Mouse (Mus musculus): ENCODE results near the gene RPS10-NUDT3. TPM values are rescaled to one million over a fixed set of nuclear protein-coding genes. Genes with fewer than 3 reads are reported as not detected.

The RPS10-NUDT3 gene
- polyA plus RNA-seq, 1 experiment from 2014 or later, result not detected

DNA sequence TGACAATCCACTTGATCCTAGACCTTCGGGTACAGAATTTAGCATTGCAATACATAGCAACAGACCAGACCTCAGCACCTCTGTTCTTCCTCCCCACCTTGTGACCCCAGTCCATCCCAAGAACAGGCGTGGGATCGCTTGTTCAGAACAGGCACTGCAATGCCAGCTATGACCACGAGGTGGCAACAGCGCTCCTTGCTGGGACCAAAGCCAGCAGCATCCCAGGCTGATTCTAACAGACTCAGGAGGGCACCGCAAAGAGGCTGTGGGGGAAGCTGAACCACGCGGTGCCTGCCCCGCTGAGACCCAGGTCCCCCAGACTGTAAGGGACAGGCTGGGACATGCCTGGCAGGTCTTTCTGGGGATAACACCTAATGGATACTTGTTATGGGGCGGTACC lies 100.3 kb downstream of the RPS10-NUDT3 start:
- ATAC-seq (ENCODE audit: low FRiP score), result peak; percentile 69; the same call in 1 of the 2 replicates
- Histone ChIP-seq H3K4me3 (replicated peaks) (no peak overlapping the region), H3K4me1 (peaks cover 4% of the 10 kb centered on the region; the same call in 1 of the 2 replicates), H3K27ac (no peak overlapping the region), H3K9ac (no peak overlapping the region), H3K9me3 (no peaks in the 10 kb centered on the region), H3K27me3 (0 out of 2 replicates have a peak, but pooled peaks cover 3% of the 10 kb centered on the region), H3K4me2 (peak overlapping the region; percentile 32), H3K36me3 (replicated peaks) (no peaks in the 10 kb centered on the region)
- 4% methylated on average over 10 of the region's 10 CpGs for WGBS

DNA sequence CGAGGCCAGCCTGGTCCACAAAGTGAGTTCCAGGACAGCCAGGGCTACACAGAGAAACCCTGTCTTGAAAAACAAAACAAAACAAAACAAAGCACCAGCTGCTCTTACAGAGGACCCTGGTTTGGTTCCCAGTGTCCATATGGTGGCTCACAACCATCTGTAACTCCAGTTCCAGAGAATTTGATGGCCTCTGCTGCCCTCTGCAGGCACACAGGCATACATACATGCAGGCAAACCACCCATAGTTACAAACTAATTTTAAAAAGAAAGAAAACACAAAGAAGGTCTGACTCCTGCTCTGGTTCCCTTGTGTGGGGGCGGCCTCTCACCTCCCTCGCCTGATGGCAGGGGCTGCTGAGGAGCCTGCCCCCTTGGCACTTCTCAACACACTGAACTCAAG lies 101.7 kb downstream of the RPS10-NUDT3 start:
- Histone ChIP-seq H3K4me3 (replicated peaks) (no peak overlapping the region), H3K9me3 (no peaks in the 10 kb centered on the region), H3K36me3 (replicated peaks) (no peaks in the 10 kb centered on the region), H3K4me1 (peaks cover 4% of the 10 kb centered on the region; the same call in 1 of the 2 replicates), H3K9ac (no peak overlapping the region), H3K27ac (no peak overlapping the region), H3K27me3 (0 out of 2 replicates have a peak, but pooled peaks cover 3% of the 10 kb centered on the region), H3K4me2 (no peak overlapping the region)
- no peak for ATAC-seq (ENCODE audit: low FRiP score)
- WGBS, result 85% methylated on average over 3 of the region's 3 CpGs

DNA sequence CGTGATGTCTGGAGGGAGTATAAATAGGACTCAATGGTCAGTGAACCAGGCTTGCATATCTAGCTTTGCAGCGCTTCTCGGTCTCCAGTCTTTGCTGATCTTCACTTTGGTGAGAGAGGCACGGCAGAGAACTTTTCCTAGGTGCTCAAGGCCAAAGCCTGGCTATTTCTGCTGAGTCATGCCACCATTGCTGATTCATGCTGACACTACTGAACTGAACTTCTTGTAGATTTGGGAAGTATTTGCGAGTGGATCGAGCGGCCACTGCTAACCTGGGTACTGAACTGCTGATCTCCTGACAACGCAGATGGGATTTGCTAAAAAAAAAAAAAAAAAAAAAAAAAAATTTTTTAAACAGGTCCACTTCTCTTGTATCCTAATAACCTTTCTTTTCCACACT lies 102.9 kb downstream of the RPS10-NUDT3 start:
- H3K27ac ChIP-seq, result no peak overlapping the region
- ATAC-seq (ENCODE audit: low FRiP score), result no peak
- peaks cover 4% of the 10 kb centered on the region; the same call in 1 of the 2 replicates for H3K4me1 ChIP-seq
- H3K27me3 ChIP-seq, result no peaks in the 10 kb centered on the region
- H3K36me3 ChIP-seq (replicated peaks), result no peaks in the 10 kb centered on the region
- H3K4me2 ChIP-seq, result no peak overlapping the region
- WGBS, result 91% methylated on average over 8 of the region's 8 CpGs
- H3K4me3 ChIP-seq (replicated peaks), result no peak overlapping the region
- H3K9ac ChIP-seq, result no peak overlapping the region
- no peaks in the 10 kb centered on the region for H3K9me3 ChIP-seq

Other genes with a start within 250 kb of the RPS10-NUDT3 start
- gene Grm4, start 113.8 kb downstream of the RPS10-NUDT3 start, polyA plus RNA-seq (2016; fragmentation: Nextera tagmentation; extraction: Ambion mirVana), result 2.4 TPM in 2 replicates
- 214 and 228 TPM in 2 replicates for gene Hmga1, start 78.7 kb downstream of the RPS10-NUDT3 start, polyA plus RNA-seq (2016; fragmentation: Nextera tagmentation; extraction: Ambion mirVana)
- gene AI413582, start 69.5 kb downstream of the RPS10-NUDT3 start, polyA plus RNA-seq (2016; fragmentation: Nextera tagmentation; extraction: Ambion mirVana), result 14.0 and 16.6 TPM in 2 replicates
- 170 and 178 TPM in 2 replicates for gene Nudt3, start 11.7 kb downstream of the RPS10-NUDT3 start, polyA plus RNA-seq (2016; fragmentation: Nextera tagmentation; extraction: Ambion mirVana)
- 699 and 734 TPM in 2 replicates for gene Rps10, start 1.4 kb upstream of the RPS10-NUDT3 start, polyA plus RNA-seq (2016; fragmentation: Nextera tagmentation; extraction: Ambion mirVana)
- gene Pacsin1, start 20.3 kb upstream of the RPS10-NUDT3 start, polyA plus RNA-seq (2016; fragmentation: Nextera tagmentation; extraction: Ambion mirVana), result 9.0 and 12.7 TPM in 2 replicates
- gene Spdef, start 93.7 kb upstream of the RPS10-NUDT3 start, polyA plus RNA-seq (2016; fragmentation: Nextera tagmentation; extraction: Ambion mirVana), result 0.37 TPM in 1 of 2 replicates, not detected in the other
- 11.1 and 11.4 TPM in 2 replicates for gene D17Wsu92e, start 185.4 kb upstream of the RPS10-NUDT3 start, polyA plus RNA-seq (2016; fragmentation: Nextera tagmentation; extraction: Ambion mirVana)
- gene Snrpc, start 202.9 kb upstream of the RPS10-NUDT3 start, polyA plus RNA-seq (2016; fragmentation: Nextera tagmentation; extraction: Ambion mirVana), result 367 and 371 TPM in 2 replicates
- gene Uhrf1bp1, start 221.2 kb upstream of the RPS10-NUDT3 start, polyA plus RNA-seq (2016; fragmentation: Nextera tagmentation; extraction: Ambion mirVana), result 10.0 and 10.5 TPM in 2 replicates

Data from forebrain, embryonic 12.5 days (tissue).